Mouse (Mus musculus): ENCODE results near the gene Peak1. TPM values are rescaled to one million over a fixed set of nuclear protein-coding genes. Genes with fewer than 3 reads are reported as not detected.

The Peak1 gene
- 14.8 and 17.5 TPM in 2 replicates for polyA plus RNA-seq (2015; fragmentation: Nextera tagmentation; extraction: Ambion mirVana)

GRCm38 (mm10) chr9:56417948-56418737, at the start of gene Peak1, which contains the start of gene Hmg20a:
Gene Peak1 (minus strand): TSS chr9:56418067.
Gene Hmg20a (plus strand): TSS chr9:56418609.
- WGBS = under 1% methylated on average over 57 of the region's 59 CpGs
- Histone ChIP-seq H3K4me2 (peak within 1 kb of the TSS; percentile 70), H3K9ac (peak within 1 kb of the TSS; percentile 92), H3K27me3 (no peaks in the 10 kb centered on the region), H3K27ac (peak within 1 kb of the TSS; percentile 96), H3K9me3 (replicated peaks) (no peaks in the 10 kb centered on the region), H3K36me3 (no peaks in the 10 kb centered on the region), H3K4me3 (replicated peaks) (peak within 1 kb of the TSS; percentile 91), H3K4me1 (peaks cover 43% of the 10 kb centered on the region)
- ATAC-seq (replicated peaks; ENCODE audit: low FRiP score) = peak; percentile 95

- Histone ChIP-seq H3K9me3 (replicated peaks) (no peaks in the 10 kb centered on the region), H3K4me2 (no peak overlapping the region), H3K27ac (peak overlapping the region; percentile 85), H3K27me3 (no peaks in the 10 kb centered on the region), H3K9ac (no peak overlapping the region), H3K4me1 (peaks cover 65% of the 10 kb centered on the region), H3K4me3 (replicated peaks) (no peak overlapping the region), H3K36me3 (peaks cover 19% of the 10 kb centered on the region)
- no peak for ATAC-seq (replicated peaks; ENCODE audit: low FRiP score)
- 92% methylated on average over 4 of the region's 4 CpGs for WGBS
Observed at GRCm38 (mm10) chr9:56466251-56466650, 48.4 kb upstream of the Peak1 start.

- WGBS = 8% methylated on average over 23 of the region's 23 CpGs
- H3K27me3 ChIP-seq = no peaks in the 10 kb centered on the region
- H3K36me3 ChIP-seq = peaks cover 16% of the 10 kb centered on the region
- peak overlapping the region; percentile 21; the same call in 1 of the 2 replicates for H3K9ac ChIP-seq
- no peak overlapping the region for H3K4me3 ChIP-seq (replicated peaks)
- H3K4me2 ChIP-seq = peak overlapping the region; percentile 38
- H3K4me1 ChIP-seq = peaks cover 61% of the 10 kb centered on the region
- H3K9me3 ChIP-seq (replicated peaks) = no peaks in the 10 kb centered on the region
- H3K27ac ChIP-seq = peak overlapping the region; percentile 85
- ATAC-seq (replicated peaks; ENCODE audit: low FRiP score) = peak; percentile 46; the same call in 1 of the 2 replicates
Observed at GRCm38 (mm10) chr9:56464863-56465654, 47.2 kb upstream of the Peak1 start.

DNA sequence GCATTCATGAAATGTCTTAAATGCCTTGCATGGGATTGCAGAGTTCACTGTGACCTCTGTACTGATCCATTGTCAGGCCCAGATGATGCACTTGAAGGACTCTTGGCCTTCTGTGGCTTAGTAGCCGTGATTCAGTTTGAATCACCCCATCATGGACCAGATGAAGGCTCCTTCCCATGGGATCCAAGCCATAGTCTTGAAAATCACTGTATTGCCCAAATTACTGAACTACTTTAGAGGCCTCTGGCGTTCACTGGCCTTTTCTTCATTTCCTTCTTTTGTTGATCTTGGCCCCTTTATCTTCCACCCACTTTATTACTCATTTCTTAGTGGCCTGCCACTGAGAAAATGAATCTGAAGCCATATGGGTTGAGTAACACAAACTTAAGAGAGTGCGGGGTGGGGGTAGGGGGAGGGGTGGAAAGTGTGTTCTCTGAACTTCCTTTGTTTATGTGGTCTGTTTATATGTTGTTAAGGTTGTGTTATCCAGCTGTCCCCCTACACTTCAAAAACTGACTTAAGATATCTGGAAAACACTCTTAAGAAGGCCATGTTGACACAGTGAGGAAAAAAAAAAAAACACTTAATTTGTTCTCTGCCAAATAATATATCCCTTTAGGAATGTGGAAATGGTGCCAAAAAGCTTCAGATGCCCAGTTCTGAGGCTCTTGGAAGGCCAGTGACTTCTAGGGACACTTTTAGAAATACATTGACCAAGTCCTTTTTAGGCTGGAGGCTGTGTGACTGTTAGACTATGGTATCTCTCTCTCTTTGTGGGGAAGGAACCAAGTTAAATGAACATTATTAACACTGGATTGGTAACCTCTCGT, 46.0 kb upstream of the Peak1 start:
- Histone ChIP-seq H3K27ac (peak overlapping the region; percentile 85), H3K4me2 (peak overlapping the region; percentile 38; the same call in 1 of the 2 replicates), H3K36me3 (peaks cover 10% of the 10 kb centered on the region), H3K27me3 (no peaks in the 10 kb centered on the region), H3K4me1 (peaks cover 53% of the 10 kb centered on the region), H3K9ac (no peak overlapping the region), H3K4me3 (replicated peaks) (no peak overlapping the region), H3K9me3 (replicated peaks) (no peaks in the 10 kb centered on the region)
- 35% methylated on average over 4 of the region's 4 CpGs for WGBS
- peak; percentile 65 for ATAC-seq (replicated peaks; ENCODE audit: low FRiP score)

DNA sequence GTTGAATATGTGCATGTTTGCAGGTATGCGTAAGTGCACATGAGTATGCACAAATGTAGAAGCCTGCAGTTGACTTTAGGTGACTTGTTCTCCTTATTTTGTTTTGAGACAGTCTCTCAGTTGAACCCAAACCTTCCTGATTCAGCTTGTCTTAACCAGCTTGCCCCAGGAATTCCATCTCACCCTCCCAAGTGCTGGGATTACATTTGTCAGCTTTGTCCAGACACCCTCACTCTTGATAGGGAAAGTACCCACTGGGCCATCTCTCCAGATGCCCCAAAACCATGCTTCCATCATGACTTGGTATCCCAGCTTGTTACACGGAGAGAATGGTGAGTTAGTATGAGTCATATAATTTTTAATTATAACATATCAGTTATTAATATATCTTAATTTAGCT, 45.2 kb upstream of the Peak1 start:
- Histone ChIP-seq H3K9ac (no peak overlapping the region), H3K4me3 (replicated peaks) (no peak overlapping the region), H3K27ac (peak overlapping the region; percentile 85), H3K4me1 (peaks cover 55% of the 10 kb centered on the region), H3K9me3 (replicated peaks) (no peaks in the 10 kb centered on the region), H3K27me3 (no peaks in the 10 kb centered on the region), H3K4me2 (no peak overlapping the region), H3K36me3 (peaks cover 5% of the 10 kb centered on the region)
- no peak for ATAC-seq (replicated peaks; ENCODE audit: low FRiP score)
- 87% methylated on average over 2 of the region's 2 CpGs for WGBS

GRCm38 (mm10) chr9:56462606-56463005, 44.7 kb upstream of the Peak1 start:
- no peak overlapping the region for H3K4me3 ChIP-seq (replicated peaks)
- no peaks in the 10 kb centered on the region for H3K27me3 ChIP-seq
- H3K4me1 ChIP-seq = peaks cover 52% of the 10 kb centered on the region
- H3K9me3 ChIP-seq (replicated peaks) = no peaks in the 10 kb centered on the region
- no peak for ATAC-seq (replicated peaks; ENCODE audit: low FRiP score)
- H3K4me2 ChIP-seq = no peak overlapping the region
- 81% methylated on average over 1 of the region's 1 CpGs for WGBS
- no peak overlapping the region for H3K9ac ChIP-seq
- peaks cover 1% of the 10 kb centered on the region; the same call in 1 of the 2 replicates for H3K36me3 ChIP-seq
- peak overlapping the region; percentile 85 for H3K27ac ChIP-seq

GRCm38 (mm10) chr9:56460987-56461386, 43.1 kb upstream of the Peak1 start:
- no peaks in the 10 kb centered on the region for H3K27me3 ChIP-seq
- 86% methylated on average over 5 of the region's 5 CpGs for WGBS
- no peaks in the 10 kb centered on the region for H3K36me3 ChIP-seq
- H3K4me2 ChIP-seq = no peak overlapping the region
- H3K9ac ChIP-seq = no peak overlapping the region
- H3K27ac ChIP-seq = no peak overlapping the region
- no peaks in the 10 kb centered on the region for H3K9me3 ChIP-seq (replicated peaks)
- no peak overlapping the region for H3K4me3 ChIP-seq (replicated peaks)
- no peak for ATAC-seq (replicated peaks; ENCODE audit: low FRiP score)
- peaks cover 38% of the 10 kb centered on the region for H3K4me1 ChIP-seq

- Histone ChIP-seq H3K9me3 (replicated peaks) (no peaks in the 10 kb centered on the region), H3K36me3 (peaks cover 4% of the 10 kb centered on the region; the same call in 1 of the 2 replicates), H3K4me1 (0 out of 2 replicates have a peak, but pooled peaks cover 2% of the 10 kb centered on the region), H3K27me3 (no peaks in the 10 kb centered on the region), H3K9ac (no peak overlapping the region), H3K4me3 (replicated peaks) (no peak overlapping the region), H3K4me2 (no peak overlapping the region), H3K27ac (no peak overlapping the region)
- no peak for ATAC-seq (replicated peaks; ENCODE audit: low FRiP score)
- 91% methylated on average over 3 of the region's 3 CpGs for WGBS
Observed at GRCm38 (mm10) chr9:56456426-56456825, 38.6 kb upstream of the Peak1 start.

DNA sequence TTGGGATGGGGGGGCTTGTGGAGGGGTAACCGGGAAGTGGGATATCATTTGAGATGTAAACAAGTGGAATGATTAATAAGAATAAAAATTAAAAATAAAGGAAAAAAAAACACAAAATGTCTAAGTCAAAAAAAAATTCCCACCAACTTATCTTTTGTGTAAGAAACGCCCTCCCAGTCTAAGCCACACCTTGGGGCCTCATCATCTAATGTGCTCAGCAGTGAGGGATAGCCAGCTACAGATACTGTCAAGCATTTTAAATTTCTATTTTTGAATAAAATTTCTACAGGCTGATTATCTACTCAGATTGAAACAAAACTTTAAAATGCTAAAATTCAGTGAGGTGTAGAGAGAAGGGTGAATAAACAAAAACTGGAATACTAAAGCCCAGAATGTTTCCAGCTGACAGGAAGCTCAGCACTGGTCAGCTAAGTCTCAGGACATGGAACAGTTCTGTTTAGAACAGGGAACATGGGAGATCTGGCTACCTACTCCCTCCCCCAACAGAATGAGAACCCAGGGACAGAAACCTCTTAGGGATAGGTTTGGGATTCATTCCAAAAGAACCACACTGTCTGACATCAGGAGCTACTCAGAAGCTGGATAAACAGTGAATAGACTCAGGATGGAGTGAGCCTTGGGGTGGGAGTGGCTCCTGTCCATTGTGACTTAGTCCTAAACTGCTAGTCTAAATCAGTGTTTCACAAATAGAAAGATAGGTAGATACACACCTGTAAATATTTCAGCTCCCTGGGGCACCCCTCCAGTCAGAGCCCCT, 35.4 kb upstream of the Peak1 start:
- H3K4me1 ChIP-seq = no peaks in the 10 kb centered on the region
- WGBS = 84% methylated on average over 2 of the region's 2 CpGs
- no peaks in the 10 kb centered on the region for H3K27me3 ChIP-seq
- H3K9ac ChIP-seq = no peak overlapping the region
- H3K36me3 ChIP-seq = peaks cover 10% of the 10 kb centered on the region; the same call in 1 of the 2 replicates
- H3K4me2 ChIP-seq = no peak overlapping the region
- H3K27ac ChIP-seq = no peak overlapping the region
- no peaks in the 10 kb centered on the region for H3K9me3 ChIP-seq (replicated peaks)
- ATAC-seq (replicated peaks; ENCODE audit: low FRiP score) = no peak
- H3K4me3 ChIP-seq (replicated peaks) = no peak overlapping the region

DNA sequence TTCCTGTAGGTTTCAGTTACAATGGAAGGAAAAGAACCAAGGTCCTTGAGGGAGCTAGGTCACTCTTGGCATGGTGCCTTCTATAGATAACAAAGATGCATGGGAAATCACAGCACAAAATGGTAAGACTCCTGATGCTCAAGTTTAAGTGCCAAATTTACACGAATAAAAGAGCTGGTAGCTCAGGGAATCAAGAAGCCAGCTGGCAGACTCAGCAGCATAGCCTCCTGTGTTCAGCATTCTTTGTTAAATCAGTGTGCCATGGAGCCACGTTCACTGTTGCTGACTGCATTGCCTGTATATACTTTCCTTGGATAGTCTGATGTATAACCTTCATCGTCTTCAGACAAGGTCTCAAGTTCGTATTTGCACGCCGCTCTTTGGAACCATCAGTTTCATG, 33.7 kb upstream of the Peak1 start:
- Histone ChIP-seq H3K9me3 (replicated peaks) (no peaks in the 10 kb centered on the region), H3K27me3 (no peaks in the 10 kb centered on the region), H3K4me2 (no peak overlapping the region), H3K4me3 (replicated peaks) (no peak overlapping the region), H3K4me1 (no peaks in the 10 kb centered on the region), H3K9ac (no peak overlapping the region), H3K27ac (no peak overlapping the region), H3K36me3 (peaks cover 13% of the 10 kb centered on the region; the same call in 1 of the 2 replicates)
- 83% methylated on average over 6 of the region's 6 CpGs for WGBS
- ATAC-seq (replicated peaks; ENCODE audit: low FRiP score) = no peak

- 59% methylated on average over 7 of the region's 7 CpGs for WGBS
- no peak for ATAC-seq (replicated peaks; ENCODE audit: low FRiP score)
- no peak overlapping the region for H3K4me3 ChIP-seq (replicated peaks)
- no peak overlapping the region for H3K4me2 ChIP-seq
- H3K9me3 ChIP-seq (replicated peaks) = no peaks in the 10 kb centered on the region
- H3K9ac ChIP-seq = no peak overlapping the region
- H3K4me1 ChIP-seq = peaks cover 4% of the 10 kb centered on the region; the same call in 1 of the 2 replicates
- no peaks in the 10 kb centered on the region for H3K36me3 ChIP-seq
- no peak overlapping the region for H3K27ac ChIP-seq
- H3K27me3 ChIP-seq = no peaks in the 10 kb centered on the region
Observed at GRCm38 (mm10) chr9:56439699-56440098, 21.8 kb upstream of the Peak1 start.
